Mouse (Mus musculus) E14TG2a.4 (cell line): Measurements from ENCODE around the gene Macrod1.

ENCODE experiments used
- CTCF ChIP-seq: conservative IDR thresholded peaks from 2 replicates; pipeline ENCODE4 v1.5.1; 2014; ENCODE audit warnings: low read length
- NANOG ChIP-seq: IDR thresholded peaks from 2 replicates; pipeline ENCODE4 v1.6.1; 2014; ENCODE audit warnings: borderline replicate concordance, low read length, mixed read lengths
- POU5F1 ChIP-seq: IDR thresholded peaks from 2 replicates; pipeline ENCODE4 v1.6.1; 2014; ENCODE audit warnings: low read length, borderline replicate concordance

GRCm38 (mm10) chr19:7111309-7111708 lies 54.7 kb downstream of the Macrod1 start:
- no peak for TF ChIP-seq CTCF
- no peak for TF ChIP-seq NANOG
- TF ChIP-seq POU5F1 = no peak
